Mouse (Mus musculus): Measurements from ENCODE around the gene Blvrb.
A peak's percentile ranks its signal among the peaks of the same experiment; 100 is the strongest.

Blvrb gene

GRCm38 (mm10) chr7:27480927-27481626 is 33.3 kb downstream of the Blvrb start:
- DNase-seq (ENCODE audit: low read depth, low spot score): no peak

GRCm38 (mm10) chr7:27481627-27481969 is 33.8 kb downstream of the Blvrb start:
- DNase-seq (ENCODE audit: low read depth, low spot score): peak; percentile 60

GRCm38 (mm10) chr7:27483860-27484259 is 36.1 kb downstream of the Blvrb start:
- peak; percentile 51 for DNase-seq (ENCODE audit: low read depth, low spot score)

GRCm38 (mm10) chr7:27486102-27486769 is 38.5 kb downstream of the Blvrb start:
- DNase-seq (ENCODE audit: low read depth, low spot score): no peak

GRCm38 (mm10) chr7:27486770-27487697 is 39.3 kb downstream of the Blvrb start, which contains the start of gene Sertad1:
Sertad1 (plus strand) TSS chr7:27486910.
- DNase-seq (ENCODE audit: low read depth, low spot score): peak; percentile 100

GRCm38 (mm10) chr7:27487740-27488268 is 40.0 kb downstream of the Blvrb start:
- peak; percentile 75 for DNase-seq (ENCODE audit: low read depth, low spot score)

- no peak for DNase-seq (ENCODE audit: low read depth, low spot score)
These were observed 41.6 kb downstream of the Blvrb start for GRCm38 (mm10) chr7:27489270-27489869.

GRCm38 (mm10) chr7:27490227-27490542 is 42.4 kb downstream of the Blvrb start:
- DNase-seq (ENCODE audit: low read depth, low spot score): no peak

GRCm38 (mm10) chr7:27490543-27491329 is 43.0 kb downstream of the Blvrb start:
- DNase-seq (ENCODE audit: low read depth, low spot score): peak; percentile 93

- DNase-seq (ENCODE audit: low read depth, low spot score): peak; percentile 70
These were observed 44.1 kb downstream of the Blvrb start for GRCm38 (mm10) chr7:27491856-27492255.

- no peak for DNase-seq (ENCODE audit: low read depth, low spot score)
These were observed 45.2 kb downstream of the Blvrb start for GRCm38 (mm10) chr7:27493022-27493421.

GRCm38 (mm10) chr7:27493450-27493849 is 45.7 kb downstream of the Blvrb start:
- DNase-seq (ENCODE audit: low read depth, low spot score): no peak

- DNase-seq (ENCODE audit: low read depth, low spot score): peak; percentile 82
These were observed 47.0 kb downstream of the Blvrb start for GRCm38 (mm10) chr7:27494659-27495367.

- no peak for DNase-seq (ENCODE audit: low read depth, low spot score)
These were observed 51.3 kb downstream of the Blvrb start, which contains the start of gene Prx for GRCm38 (mm10) chr7:27499036-27499435. Prx (plus strand) TSS chr7:27499324.

- no peak for DNase-seq (ENCODE audit: low read depth, low spot score)
These were observed 53.8 kb downstream of the Blvrb start for GRCm38 (mm10) chr7:27501620-27502019.

- no peak for DNase-seq (ENCODE audit: low read depth, low spot score)
These were observed 59.1 kb downstream of the Blvrb start for GRCm38 (mm10) chr7:27506765-27507370.

GRCm38 (mm10) chr7:27507711-27508647 is 60.2 kb downstream of the Blvrb start:
- DNase-seq (ENCODE audit: low read depth, low spot score): peak; percentile 99

- peak; percentile 86 for DNase-seq (ENCODE audit: low read depth, low spot score)
These were observed 60.8 kb downstream of the Blvrb start for GRCm38 (mm10) chr7:27508648-27509005.

GRCm38 (mm10) chr7:27510809-27511208 is 63.0 kb downstream of the Blvrb start:
- peak; percentile 65 for DNase-seq (ENCODE audit: low read depth, low spot score)
